Mouse (Mus musculus): ENCODE measurements around the gene Mrpl24. TPM values are rescaled to one million over a fixed set of nuclear protein-coding genes. Genes with fewer than 3 reads are reported as not detected.

Gene Mrpl24
- polyA plus RNA-seq, 1 experiment from 2014 or later: 74.7 TPM

DNA sequence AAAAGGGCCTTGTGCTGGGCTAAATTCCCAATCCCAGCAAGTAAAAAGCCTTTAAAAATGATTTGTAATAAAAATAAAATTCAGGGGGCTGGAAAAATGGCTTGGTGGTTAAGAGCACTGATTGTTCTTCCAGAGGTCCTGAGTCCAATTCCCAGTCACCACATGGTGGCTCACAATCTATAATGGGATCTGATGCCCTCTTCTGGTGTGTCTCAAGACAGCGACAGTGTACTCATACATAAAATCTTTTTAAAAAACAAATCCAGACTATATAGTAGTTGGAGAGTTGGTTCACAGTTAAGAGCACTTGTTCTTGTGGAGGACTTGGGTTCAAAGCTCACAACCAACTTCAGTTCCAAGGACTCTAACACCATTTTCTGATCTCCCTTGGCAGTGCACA, 2.3 kb upstream of the Mrpl24 start:
- no peak overlapping the region for H3K4me3 ChIP-seq
- peaks cover 57% of the 10 kb centered on the region for H3K36me3 ChIP-seq
- 98% methylated on average over 1 of the region's 1 CpGs for WGBS
- no peaks in the 10 kb centered on the region for H3K9me3 ChIP-seq
- H3K27ac ChIP-seq: no peak overlapping the region
- peaks cover 20% of the 10 kb centered on the region for H3K4me1 ChIP-seq (replicated peaks)
- H3K27me3 ChIP-seq (ENCODE audit: insufficient read depth, poor library complexity, severe bottlenecking): no peaks in the 10 kb centered on the region
- DNase-seq (ENCODE audit: low spot score): no peak

DNA sequence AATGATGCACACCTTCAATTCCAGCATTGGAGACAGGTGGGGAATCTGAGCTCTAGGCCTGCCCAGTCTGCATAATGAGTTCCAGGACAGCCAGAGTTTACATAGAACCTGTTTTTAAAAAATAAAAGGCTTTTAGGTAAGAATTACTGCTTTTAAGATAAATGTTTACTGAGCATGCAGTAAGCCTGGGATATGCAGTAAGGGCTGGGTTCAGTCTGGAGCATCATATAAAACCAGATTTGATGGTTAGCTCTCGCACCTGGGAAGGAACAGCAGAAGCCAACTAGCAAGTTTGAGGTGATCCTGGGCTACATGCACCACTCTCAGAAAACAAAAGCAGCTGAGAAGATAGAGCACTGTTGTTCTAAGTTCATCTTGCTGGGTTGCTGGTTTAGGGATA, 755 bp upstream of the Mrpl24 start:
- Histone ChIP-seq H3K4me1 (replicated peaks) (peaks cover 14% of the 10 kb centered on the region), H3K27me3 (ENCODE audit: insufficient read depth, poor library complexity, severe bottlenecking) (no peaks in the 10 kb centered on the region), H3K9me3 (no peaks in the 10 kb centered on the region), H3K36me3 (peaks cover 62% of the 10 kb centered on the region), H3K27ac (0 out of 2 replicates have a peak overlapping the region, but pooled peaks have one; percentile 82), H3K4me3 (0 out of 2 replicates have a peak overlapping the region, but pooled peaks have one; percentile 74)
- 96% methylated on average over 1 of the region's 1 CpGs for WGBS
- DNase-seq (ENCODE audit: low spot score): no peak

DNA sequence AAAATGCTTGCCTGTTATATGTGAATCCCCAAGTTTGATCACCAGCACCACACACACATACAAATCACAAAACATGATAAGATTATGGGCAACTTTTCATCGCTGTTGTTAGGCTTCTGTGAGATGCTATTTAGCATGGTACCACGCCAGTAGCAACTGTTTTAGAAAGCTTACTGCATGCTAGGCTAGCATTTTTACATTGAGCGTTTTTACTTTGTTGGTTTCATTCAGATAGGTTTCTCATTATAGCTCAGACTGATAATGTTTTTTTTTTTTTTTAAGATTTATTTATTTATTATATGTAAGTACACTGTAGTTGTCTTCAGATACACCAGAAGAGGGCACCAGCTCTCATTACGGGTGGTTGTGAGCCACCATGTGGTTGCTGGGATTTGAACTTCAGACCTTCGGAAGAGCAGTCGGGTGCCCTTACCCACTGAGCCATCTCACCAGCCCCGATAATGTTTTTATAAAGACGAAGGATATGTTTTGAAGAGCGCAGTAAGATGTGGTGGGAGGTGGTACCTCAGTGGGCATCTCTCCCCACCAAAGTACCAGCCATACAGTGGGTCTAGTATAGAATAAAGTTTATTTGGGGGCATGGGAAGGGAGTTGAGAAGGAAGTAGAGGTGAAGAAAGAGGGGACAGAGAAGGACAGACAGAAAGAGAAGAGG, 1.1 kb downstream of the Mrpl24 start:
- H3K27ac ChIP-seq: no peak overlapping the region
- WGBS: 67% methylated on average over 9 of the region's 9 CpGs
- peaks cover 10% of the 10 kb centered on the region for H3K4me1 ChIP-seq (replicated peaks)
- no peak for DNase-seq (ENCODE audit: low spot score)
- no peaks in the 10 kb centered on the region for H3K9me3 ChIP-seq
- H3K27me3 ChIP-seq (ENCODE audit: insufficient read depth, poor library complexity, severe bottlenecking): no peaks in the 10 kb centered on the region
- peaks cover 62% of the 10 kb centered on the region for H3K36me3 ChIP-seq
- H3K4me3 ChIP-seq: peak overlapping the region; percentile 74

DNA sequence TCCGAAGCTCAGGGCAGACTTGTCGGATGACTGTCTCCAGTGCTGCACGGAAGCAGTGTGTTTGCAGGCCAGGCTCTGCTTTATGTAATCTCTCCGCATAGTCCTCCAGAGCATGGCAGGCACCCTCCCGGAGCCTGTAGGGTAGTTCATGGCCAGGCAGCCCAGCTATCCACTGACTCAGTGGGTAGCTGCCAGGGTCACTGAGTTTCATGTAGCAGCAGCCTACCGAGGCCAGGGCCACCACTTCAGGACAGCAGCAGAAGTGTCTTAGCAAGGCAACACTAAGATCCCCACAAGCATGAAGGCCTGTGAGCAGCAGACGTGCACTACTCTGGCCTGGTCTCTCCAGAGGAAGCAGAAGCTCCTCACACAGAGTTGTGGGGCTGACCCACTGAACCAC, 5.7 kb downstream of the Mrpl24 start:
- Histone ChIP-seq H3K27me3 (ENCODE audit: insufficient read depth, poor library complexity, severe bottlenecking) (no peaks in the 10 kb centered on the region), H3K4me1 (replicated peaks) (peaks cover 19% of the 10 kb centered on the region), H3K27ac (no peak overlapping the region), H3K9me3 (no peaks in the 10 kb centered on the region), H3K4me3 (no peak overlapping the region; the same call in 1 of the 2 replicates), H3K36me3 (peaks cover 64% of the 10 kb centered on the region)
- DNase-seq (ENCODE audit: low spot score): no peak
- 93% methylated on average over 7 of the region's 7 CpGs for WGBS

DNA sequence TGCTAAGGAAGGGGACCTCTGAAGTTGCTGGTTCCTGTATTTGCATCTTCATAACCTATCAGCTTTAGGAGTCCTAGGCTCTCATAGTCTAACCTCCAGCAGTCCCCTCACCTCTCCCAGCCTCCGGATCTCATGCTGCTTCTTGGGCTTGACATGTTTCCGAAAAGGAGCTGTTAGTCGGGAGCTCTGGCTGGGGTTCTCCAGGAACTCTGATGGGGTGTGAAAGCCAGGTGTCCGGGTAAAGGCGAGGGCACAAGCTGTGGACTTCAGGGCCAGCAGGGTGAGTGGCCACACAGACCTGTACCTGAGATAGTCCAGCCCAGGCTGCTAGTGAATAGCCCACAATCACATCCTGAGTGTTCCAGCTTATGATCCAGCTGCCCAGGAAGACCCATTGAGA, 8.1 kb downstream of the Mrpl24 start:
- 95% methylated on average over 5 of the region's 5 CpGs for WGBS
- no peak overlapping the region for H3K4me3 ChIP-seq
- peaks cover 70% of the 10 kb centered on the region for H3K36me3 ChIP-seq

DNA sequence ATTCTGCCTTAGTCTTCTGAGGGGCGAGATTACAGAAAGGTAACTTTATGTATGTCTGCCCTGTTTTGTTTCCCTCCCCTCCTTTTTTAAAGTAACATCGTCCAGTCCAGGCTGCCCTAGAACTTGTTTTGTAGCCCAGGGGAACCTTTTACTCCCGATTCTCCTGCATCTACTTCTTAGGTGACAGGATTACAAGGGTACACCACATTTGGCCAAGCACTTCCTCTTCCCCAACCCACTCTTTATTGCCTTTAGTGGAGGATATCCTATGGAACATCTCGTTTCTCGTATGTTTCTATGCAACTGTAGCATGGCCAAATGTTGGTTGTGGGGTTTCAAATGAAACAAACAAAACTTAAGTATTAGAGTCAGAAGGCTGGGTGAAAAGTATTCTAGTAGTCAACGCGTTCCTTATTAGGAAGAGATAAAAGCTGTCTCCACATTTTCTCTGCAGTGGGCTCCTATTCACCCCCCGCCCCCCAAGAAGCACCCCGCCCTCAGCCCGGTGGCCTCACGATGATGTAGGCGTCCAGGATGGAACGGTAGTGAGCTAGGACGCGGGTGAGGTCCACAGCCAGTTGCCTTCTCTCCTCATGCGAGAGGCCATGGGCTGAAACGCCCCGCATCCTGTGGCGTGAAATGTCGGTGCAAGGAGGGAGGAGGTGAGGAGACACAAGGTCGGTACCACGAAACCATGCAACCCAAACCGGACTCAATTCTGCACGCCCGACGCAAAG, 10.2 kb downstream of the Mrpl24 start:
- H3K4me1 ChIP-seq (replicated peaks): peaks cover 38% of the 10 kb centered on the region
- H3K27ac ChIP-seq: peak overlapping the region; percentile 92
- H3K4me3 ChIP-seq: peak overlapping the region; percentile 75
- peaks cover 69% of the 10 kb centered on the region for H3K36me3 ChIP-seq
- H3K9me3 ChIP-seq: no peaks in the 10 kb centered on the region
- DNase-seq (ENCODE audit: low spot score): no peak
- H3K27me3 ChIP-seq (ENCODE audit: insufficient read depth, poor library complexity, severe bottlenecking): no peaks in the 10 kb centered on the region
- WGBS: 9% methylated on average over 26 of the region's 26 CpGs

More for the DNA sequence above, 8.1 kb downstream of the Mrpl24 start:
- Histone ChIP-seq H3K27me3 (ENCODE audit: insufficient read depth, poor library complexity, severe bottlenecking) (no peaks in the 10 kb centered on the region), H3K4me1 (replicated peaks) (peaks cover 32% of the 10 kb centered on the region), H3K27ac (no peak overlapping the region), H3K9me3 (no peaks in the 10 kb centered on the region)
- no peak for DNase-seq (ENCODE audit: low spot score)

DNA sequence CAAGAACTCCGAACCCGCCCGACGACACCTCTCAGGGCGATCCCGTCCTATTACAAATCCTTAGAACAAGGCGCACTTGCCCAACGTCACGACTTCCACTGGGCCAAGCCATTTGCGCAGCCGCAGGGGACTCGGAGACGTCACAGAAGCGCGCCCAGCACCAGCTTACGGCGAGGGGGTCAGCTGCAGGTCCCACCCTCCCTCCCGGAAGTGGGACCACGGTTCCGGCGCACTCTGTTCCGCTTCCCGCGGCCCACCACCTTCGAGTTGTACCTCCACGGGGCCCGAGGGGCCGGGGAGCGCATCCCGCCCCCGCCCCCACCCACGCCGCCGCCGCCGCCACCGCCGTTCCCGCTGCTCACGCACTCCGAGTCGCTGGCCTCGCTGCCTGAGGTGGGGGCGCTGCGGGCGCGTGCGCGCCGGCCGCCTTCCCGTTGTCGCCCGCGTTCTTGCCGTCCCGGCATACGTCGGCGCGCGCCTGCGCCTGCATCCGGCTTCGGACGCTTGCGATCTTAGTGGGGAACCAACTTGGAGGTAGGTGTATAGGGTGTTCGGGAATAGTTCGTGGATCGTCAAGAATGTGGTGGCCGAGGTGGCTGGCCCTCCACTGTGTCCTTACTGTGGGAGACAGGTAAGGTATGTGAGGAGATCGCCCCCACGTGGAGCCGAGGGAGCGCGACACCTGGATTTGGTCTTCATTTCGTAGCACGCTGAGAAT, 10.9 kb downstream of the Mrpl24 start, which contains the start of the genes Isg20l2 and Rrnad1:
Gene Isg20l2, plus strand, starts transcription at position 237 of the 718 bp plus-strand sequence.
Gene Rrnad1, minus strand, starts transcription at position 640 of the 718 bp plus-strand sequence.
- Histone ChIP-seq H3K9me3 (no peaks in the 10 kb centered on the region), H3K27ac (peak within 1 kb of the TSS; percentile 92), H3K4me3 (peak within 1 kb of the TSS; percentile 75), H3K27me3 (ENCODE audit: insufficient read depth, poor library complexity, severe bottlenecking) (no peaks in the 10 kb centered on the region), H3K4me1 (replicated peaks) (peaks cover 42% of the 10 kb centered on the region), H3K36me3 (peaks cover 69% of the 10 kb centered on the region)
- under 1% methylated on average over 78 of the region's 78 CpGs for WGBS
- DNase-seq (ENCODE audit: low spot score): peak; percentile 97

DNA sequence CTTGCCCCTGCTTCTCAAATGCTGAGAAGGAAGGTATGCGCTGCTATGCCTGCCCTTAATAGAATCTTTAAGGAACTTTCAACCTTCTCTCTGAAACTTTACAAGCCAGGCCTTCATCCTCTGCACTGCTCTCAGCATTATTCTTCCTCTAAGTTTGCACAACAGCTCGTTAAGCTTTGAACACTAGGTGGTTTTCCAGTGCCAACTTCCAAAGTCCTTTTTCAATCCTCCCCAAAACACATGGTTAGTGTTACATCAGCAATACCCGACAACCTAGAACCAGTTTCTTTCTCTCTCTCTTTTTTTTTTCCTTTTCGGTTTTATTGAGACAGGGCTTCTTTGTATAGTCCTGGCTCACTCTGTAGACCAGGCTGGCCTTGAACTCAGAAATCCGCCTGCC, 14.7 kb downstream of the Mrpl24 start:
- no peak for DNase-seq (ENCODE audit: low spot score)
- H3K36me3 ChIP-seq: peaks cover 80% of the 10 kb centered on the region
- 89% methylated on average over 5 of the region's 5 CpGs for WGBS
- peaks cover 47% of the 10 kb centered on the region for H3K4me1 ChIP-seq (replicated peaks)
- H3K27ac ChIP-seq: no peak overlapping the region
- H3K9me3 ChIP-seq: no peaks in the 10 kb centered on the region
- no peaks in the 10 kb centered on the region for H3K27me3 ChIP-seq (ENCODE audit: insufficient read depth, poor library complexity, severe bottlenecking)
- H3K4me3 ChIP-seq: no peak overlapping the region

DNA sequence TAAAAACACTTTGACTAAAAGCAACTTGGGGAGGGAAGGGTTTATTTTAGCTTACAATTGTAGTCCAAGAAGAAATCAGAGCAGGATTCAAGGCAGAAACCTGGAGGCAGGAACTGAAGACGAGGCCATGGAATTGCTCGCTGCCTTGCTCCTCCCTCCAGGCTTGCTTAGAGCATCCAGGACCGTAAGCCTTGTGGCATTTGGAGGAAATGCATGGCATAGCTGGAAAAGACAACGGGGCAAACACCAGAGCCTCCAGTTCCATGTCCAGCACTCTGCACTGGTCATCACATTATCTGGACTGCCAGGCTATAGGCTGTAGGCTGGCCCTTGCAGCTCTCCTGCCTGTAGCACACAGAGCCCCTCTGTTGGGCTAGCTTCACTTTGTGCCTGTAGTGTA, 15.2 kb downstream of the Mrpl24 start:
- H3K27ac ChIP-seq: no peak overlapping the region
- no peak for DNase-seq (ENCODE audit: low spot score)
- H3K4me1 ChIP-seq (replicated peaks): peaks cover 42% of the 10 kb centered on the region
- 78% methylated on average over 4 of the region's 4 CpGs for WGBS
- H3K9me3 ChIP-seq: no peaks in the 10 kb centered on the region
- H3K4me3 ChIP-seq: no peak overlapping the region
- no peaks in the 10 kb centered on the region for H3K27me3 ChIP-seq (ENCODE audit: insufficient read depth, poor library complexity, severe bottlenecking)
- H3K36me3 ChIP-seq: peaks cover 85% of the 10 kb centered on the region

DNA sequence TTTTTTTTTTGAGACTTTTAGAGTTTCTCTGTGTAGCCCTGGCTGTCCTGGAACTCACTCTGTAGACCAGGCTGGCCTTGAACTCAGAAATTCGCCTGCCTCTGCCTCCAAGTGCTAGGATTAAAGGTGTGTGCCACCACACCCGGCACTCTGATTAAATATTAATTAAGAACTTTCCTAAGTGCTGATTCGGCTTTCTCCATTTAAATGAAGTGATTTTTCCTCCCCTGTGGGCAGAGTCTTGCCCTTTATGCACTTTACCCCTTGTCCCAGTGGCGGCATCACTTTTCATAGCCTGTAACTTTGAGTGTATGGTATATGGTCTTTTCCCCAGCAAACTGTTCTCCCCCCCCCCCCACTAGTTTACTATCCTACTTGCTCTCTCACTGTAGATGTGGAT, 15.9 kb downstream of the Mrpl24 start:
- Histone ChIP-seq H3K27ac (no peak overlapping the region), H3K9me3 (no peaks in the 10 kb centered on the region), H3K36me3 (peaks cover 92% of the 10 kb centered on the region), H3K27me3 (ENCODE audit: insufficient read depth, poor library complexity, severe bottlenecking) (no peaks in the 10 kb centered on the region), H3K4me1 (replicated peaks) (peaks cover 41% of the 10 kb centered on the region), H3K4me3 (no peak overlapping the region)
- no peak for DNase-seq (ENCODE audit: low spot score)
- WGBS: 81% methylated on average over 4 of the region's 4 CpGs

DNA sequence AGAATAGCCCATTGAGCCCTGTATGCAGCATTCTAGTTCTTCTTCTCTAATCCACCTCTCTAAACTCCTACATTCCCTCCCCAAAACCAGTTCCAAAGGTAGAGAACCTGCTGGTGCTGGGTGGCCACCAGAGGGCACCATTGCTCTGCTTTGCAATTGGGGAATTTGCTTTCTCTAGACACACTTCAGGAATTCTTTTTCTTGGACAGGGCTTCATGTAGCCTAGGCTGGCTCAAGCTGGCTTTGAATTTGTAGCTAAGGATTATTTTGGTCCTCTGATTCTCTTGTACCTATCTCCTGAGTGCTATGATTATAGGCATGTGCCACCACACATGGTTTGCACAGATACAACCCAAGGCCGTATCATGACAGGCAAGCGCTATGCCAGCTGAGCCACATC, 16.5 kb downstream of the Mrpl24 start:
- Histone ChIP-seq H3K27me3 (ENCODE audit: insufficient read depth, poor library complexity, severe bottlenecking) (no peaks in the 10 kb centered on the region), H3K4me1 (replicated peaks) (peaks cover 36% of the 10 kb centered on the region), H3K4me3 (no peak overlapping the region), H3K36me3 (peaks cover 98% of the 10 kb centered on the region), H3K9me3 (no peaks in the 10 kb centered on the region), H3K27ac (peak overlapping the region; percentile 40)
- 98% methylated on average over 2 of the region's 2 CpGs for WGBS
- peak; percentile 85 for DNase-seq (ENCODE audit: low spot score)

DNA sequence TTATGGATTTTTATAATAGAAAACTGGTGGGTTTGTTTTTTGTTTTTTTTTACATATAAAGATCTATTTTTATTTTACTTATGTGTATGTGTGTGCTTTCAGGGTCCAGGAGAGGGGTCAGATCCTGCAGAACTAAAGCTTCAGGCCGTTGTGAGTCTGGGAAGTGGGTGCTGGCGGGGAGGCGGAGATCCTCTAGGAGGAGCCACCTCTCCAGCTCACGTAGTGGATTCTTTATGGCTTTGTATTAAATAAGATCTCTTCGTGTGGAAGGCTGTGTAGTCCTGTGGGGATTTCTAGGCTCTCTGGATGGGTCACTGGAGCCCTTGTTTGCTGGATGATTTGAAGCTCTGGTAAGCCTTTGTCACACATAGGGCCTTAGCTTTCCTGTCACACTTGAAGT, 21.3 kb downstream of the Mrpl24 start:
- no peak for DNase-seq (ENCODE audit: low spot score)
- H3K27ac ChIP-seq: no peak overlapping the region
- no peaks in the 10 kb centered on the region for H3K27me3 ChIP-seq (ENCODE audit: insufficient read depth, poor library complexity, severe bottlenecking)
- WGBS: 76% methylated on average over 5 of the region's 5 CpGs
- no peaks in the 10 kb centered on the region for H3K9me3 ChIP-seq
- H3K4me1 ChIP-seq (replicated peaks): peaks cover 32% of the 10 kb centered on the region
- H3K36me3 ChIP-seq: peaks cover 88% of the 10 kb centered on the region
- no peak overlapping the region for H3K4me3 ChIP-seq

DNA sequence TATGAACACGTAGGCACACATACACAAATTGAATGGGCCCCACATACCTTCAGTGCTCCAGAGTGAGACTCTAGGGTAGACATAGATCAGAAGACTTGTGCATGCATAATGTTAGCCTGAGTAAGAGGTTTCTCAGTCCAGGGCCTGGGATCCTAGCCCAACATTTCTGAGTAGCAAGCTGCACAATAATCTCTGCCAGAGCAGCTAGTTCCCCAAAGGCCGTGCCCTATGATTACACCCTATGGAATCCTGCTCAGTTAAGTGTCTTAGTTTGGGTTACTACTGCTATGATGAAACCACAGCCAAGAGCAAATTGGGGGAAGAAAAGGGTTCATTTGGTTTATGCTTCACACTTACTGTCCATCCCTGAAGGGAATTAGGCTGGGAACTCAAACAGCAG, 23.2 kb downstream of the Mrpl24 start:
- no peaks in the 10 kb centered on the region for H3K27me3 ChIP-seq (ENCODE audit: insufficient read depth, poor library complexity, severe bottlenecking)
- no peak overlapping the region for H3K4me3 ChIP-seq
- 99% methylated on average over 2 of the region's 2 CpGs for WGBS
- no peak for DNase-seq (ENCODE audit: low spot score)
- H3K4me1 ChIP-seq (replicated peaks): peaks cover 42% of the 10 kb centered on the region
- H3K27ac ChIP-seq: no peak overlapping the region
- H3K9me3 ChIP-seq: no peaks in the 10 kb centered on the region
- H3K36me3 ChIP-seq: peaks cover 70% of the 10 kb centered on the region
